Mouse (Mus musculus): ENCODE measurements at regions not wholly inside any gene's neighbourhood (a gene's known extent, or its start where the extent isn't known, plus 50 kb on each side); places are given as distances from the start of the nearest gene placed in this dataset.

DNA sequence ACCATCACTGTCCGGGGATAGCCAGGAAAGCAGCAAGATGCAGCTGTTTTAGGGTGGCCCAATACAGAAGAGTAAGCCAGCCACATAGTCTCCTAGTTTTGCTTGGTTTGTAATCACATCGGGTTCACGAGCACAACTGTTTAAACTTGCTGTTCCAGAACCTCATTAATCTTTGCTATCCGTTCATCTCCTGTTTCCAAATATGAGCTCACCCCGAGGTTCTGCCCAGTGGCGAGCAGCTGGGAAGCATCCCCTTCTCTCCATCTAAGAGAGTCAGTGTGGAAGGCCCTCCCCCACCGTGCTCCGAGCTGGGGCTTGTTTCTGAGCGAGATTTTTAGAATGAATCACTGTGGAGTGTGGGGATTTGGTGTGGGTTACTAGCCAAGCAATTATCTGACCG, 183.5 kb downstream of the Phlda1 start:
- TF ChIP-seq CTCF (IDR thresholded peaks at IDR 0.05; ENCODE audit: extremely low read depth, insufficient read depth, low read length) = no peak
- TF ChIP-seq POLR2A (IDR thresholded peaks at IDR 0.05; ENCODE audit: extremely low read depth, insufficient read depth, low read length) = no peak
